Mouse (Mus musculus) inflammation-experienced regulatory T-cells (primary cell): ENCODE data around the gene Klhl28. TPM values are rescaled to one million over a fixed set of nuclear protein-coding genes. Genes with fewer than 3 reads are reported as not detected.

Experiments used
- polyA plus RNA-seq, 2 experiments: library from polyadenylated mRNA; unstranded; fragments of 100-300 nt; shearing (Covaris generic); gene quantifications; one replicate each; pipeline ENCODE4 v1.2.1; 2017

Gene Klhl28
- 10 to 100 TPM; 20.6 to 20.8 TPM for polyA plus RNA-seq

DNA sequence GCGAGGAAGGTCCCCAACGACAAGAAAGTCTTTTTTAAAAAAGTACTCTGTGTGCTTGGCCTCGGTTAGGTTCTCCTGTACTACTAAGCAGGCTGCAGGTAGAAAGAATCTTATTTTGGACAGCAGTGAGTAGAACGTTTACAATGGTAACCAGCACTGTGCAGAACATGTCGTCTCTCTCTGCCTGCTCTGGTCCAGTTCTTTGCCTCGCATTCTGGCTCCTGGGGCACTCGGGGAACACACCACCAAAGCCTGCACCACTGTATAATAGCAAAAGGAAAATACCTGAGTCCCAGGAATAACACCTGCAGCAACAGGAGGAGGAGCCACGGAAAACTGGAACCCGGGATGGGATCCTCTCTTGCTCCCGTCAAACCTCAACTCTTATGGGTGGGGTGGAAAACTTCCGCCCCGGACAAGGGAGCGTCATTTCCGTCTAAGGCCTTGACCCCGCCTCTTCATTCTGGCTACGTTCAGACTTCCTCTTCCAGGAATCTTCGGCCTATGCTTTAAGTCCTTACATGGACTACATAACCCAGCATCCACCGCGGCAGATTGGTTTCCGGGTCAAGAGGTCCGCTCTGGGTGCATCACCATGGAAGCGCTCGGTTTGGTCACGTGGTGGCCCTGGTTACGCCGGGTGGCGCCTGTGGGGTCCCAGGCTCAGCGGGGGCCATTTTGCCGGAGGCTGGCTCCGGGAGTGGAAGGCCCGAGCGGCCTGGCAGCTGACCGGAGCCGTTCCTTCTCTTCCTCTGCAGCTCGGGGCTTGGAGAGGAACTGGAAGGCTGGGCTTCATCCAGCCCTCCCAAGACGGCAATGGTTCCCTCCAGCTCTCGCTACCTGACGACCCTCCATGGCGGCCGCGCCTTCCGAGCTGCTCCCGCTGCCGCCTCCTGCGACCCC lies at the start of gene Klhl28, which contains the start of gene Togaram1:
TSS of gene Klhl28 (minus strand) at position 411 of the 903 bp plus-strand sequence.
TSS of gene Togaram1 (plus strand) at position 681 of the 903 bp plus-strand sequence.

GRCm38 (mm10) chr12:64917578-64918471 lies 47.5 kb downstream of the Klhl28 start, which contains the start of gene Gm527:
TSS of gene Gm527 (plus strand) at chr12:64917906.

Other genes with a start within 250 kb of the Klhl28 start
- gene Gm527, start 47.6 kb downstream of the Klhl28 start, polyA plus RNA-seq: 10 to 100 TPM in 1 of 2 experiments, 1 to 10 TPM in 1; 8.4 to 12.2 TPM
- 10 to 100 TPM; 39.7 to 40.4 TPM for gene Togaram1, start 270 bp upstream of the Klhl28 start, polyA plus RNA-seq
- gene Prpf39, start 70.8 kb upstream of the Klhl28 start, polyA plus RNA-seq: 10 to 100 TPM; 75.2 to 99.5 TPM
- 100 to 1,000 TPM; 236 to 254 TPM for gene Fkbp3, start 108.5 kb upstream of the Klhl28 start, polyA plus RNA-seq
- gene Fancm, start 110.1 kb upstream of the Klhl28 start, polyA plus RNA-seq: 10 to 100 TPM; 10.5 to 11.8 TPM
- 1 to 10 TPM in 1 of 2 experiments, under 1 TPM in 1; 0.95 to 1.3 TPM for gene Mis18bp1, start 207.1 kb upstream of the Klhl28 start, polyA plus RNA-seq